Mouse (Mus musculus): ENCODE data around the gene Pttg1ip. TPM values are rescaled to one million over a fixed set of nuclear protein-coding genes. Genes with fewer than 3 reads are reported as not detected.

Gene Pttg1ip
- 89.3 TPM for total RNA-seq (2023)

GRCm38 (mm10) chr10:77581408-77582284, at the start of gene Pttg1ip:
Gene Pttg1ip, plus strand, starts transcription at chr10:77581720.

GRCm38 (mm10) chr10:77605908-77606826, 24.6 kb downstream of the Pttg1ip start, which contains the start of the genes Sumo3 and Gm49325:
Gene Sumo3, plus strand, starts transcription at chr10:77606097.
Gene Gm49325, plus strand, starts transcription at chr10:77606197.

GRCm38 (mm10) chr10:77622055-77622988, 40.8 kb downstream of the Pttg1ip start, which contains the start of gene Ube2g2:
Gene Ube2g2, plus strand, starts transcription at chr10:77622275.

Other genes starting within 250 kb of the Pttg1ip start
- 1.3 TPM for gene Adarb1, start 163.4 kb upstream of the Pttg1ip start, total RNA-seq (2023)
- gene Fam207a, start 65.9 kb upstream of the Pttg1ip start, total RNA-seq (2023), result 28.1 TPM
- gene Itgb2, start 51.5 kb upstream of the Pttg1ip start, total RNA-seq (2023), result 207 TPM
- gene Sumo3, start 24.4 kb downstream of the Pttg1ip start, total RNA-seq (2023), result 49.8 TPM
- gene Gm49325, start 24.5 kb downstream of the Pttg1ip start, total RNA-seq (2023), result 2.4 TPM
- 41.4 TPM for gene Ube2g2, start 40.6 kb downstream of the Pttg1ip start, total RNA-seq (2023)
- gene Tspear, start 104.8 kb downstream of the Pttg1ip start, total RNA-seq (2023), result 1.2 TPM
- not detected for gene Gm19402, start 109.0 kb downstream of the Pttg1ip start, total RNA-seq (2023)
- not detected for gene Gm9508, start 115.5 kb downstream of the Pttg1ip start, total RNA-seq (2023)
- gene Gm10272, start 124.9 kb downstream of the Pttg1ip start, total RNA-seq (2023), result not detected
- not detected for gene Gm10024, start 129.7 kb downstream of the Pttg1ip start, total RNA-seq (2023)
- gene Gm10142, start 134.1 kb downstream of the Pttg1ip start, total RNA-seq (2023), result not detected
- not detected for gene Krtap12-1, start 138.9 kb downstream of the Pttg1ip start, total RNA-seq (2023)
- gene Gm10100, start 144.8 kb downstream of the Pttg1ip start, total RNA-seq (2023), result not detected
- gene Gm18596, start 160.9 kb downstream of the Pttg1ip start, total RNA-seq (2023), result not detected
- gene Gm9736, start 169.6 kb downstream of the Pttg1ip start, total RNA-seq (2023), result not detected
- not detected for gene Gm3233, start 178.0 kb downstream of the Pttg1ip start, total RNA-seq (2023)
- gene Gm3238, start 189.6 kb downstream of the Pttg1ip start, total RNA-seq (2023), result not detected
- gene Gm7138, start 195.2 kb downstream of the Pttg1ip start, total RNA-seq (2023), result not detected
- not detected for gene Gm3250, start 200.8 kb downstream of the Pttg1ip start, total RNA-seq (2023)
- gene Gm7137, start 206.5 kb downstream of the Pttg1ip start, total RNA-seq (2023), result not detected
- gene Gm9639, start 213.4 kb downstream of the Pttg1ip start, total RNA-seq (2023), result not detected
- not detected for gene Gm19668, start 217.4 kb downstream of the Pttg1ip start, total RNA-seq (2023)
- gene Gm9507, start 230.1 kb downstream of the Pttg1ip start, total RNA-seq (2023), result not detected
- gene Gm2696, start 233.0 kb downstream of the Pttg1ip start, total RNA-seq (2023), result not detected
- gene Krtap10-4, start 245.4 kb downstream of the Pttg1ip start, total RNA-seq (2023), result not detected